Mouse (Mus musculus) midbrain, postnatal 0 days (tissue): ENCODE data around the gene 6430548M08Rik. TPM values are rescaled to one million over a fixed set of nuclear protein-coding genes. Genes with fewer than 3 reads are reported as not detected.
A peak's percentile ranks its signal among the peaks of the same experiment; 100 is the strongest.

Source experiments
- ATAC-seq: fragments of 200-750 bp; cut with Nextera tagmentation; 2 replicates; pipeline ENCODE4 v1.8.0; 2017; ENCODE audit warnings: moderate number of reproducible peaks, mild to moderate bottlenecking, moderate TSS enrichment, moderate library complexity; ENCODE audit not compliant: low FRiP score
- DNase-seq: peaks from one replicate; pipeline ENCODE4 v3.0.0-alpha.2; 2015; ENCODE audit warnings: low spot score
- H3K27ac ChIP-seq: fragments of 300-500 bp; sonication (generic); 2 replicates; pipeline ENCODE4 v1.5.1; 2014; ENCODE audit warnings: low read depth, mild to moderate bottlenecking, low read length, mixed read lengths
- H3K27me3 ChIP-seq: fragments of 300-500 bp; sonication (generic); 2 replicates; pipeline ENCODE4 v1.6.1; 2014; ENCODE audit warnings: low read length, control low read depth, mixed read lengths; ENCODE audit not compliant: insufficient read depth
- H3K36me3 ChIP-seq: fragments of 300-500 bp; sonication (generic); 2 replicates; pipeline ENCODE4 v1.6.1; 2014; ENCODE audit warnings: low read length, control low read depth, mixed read lengths; ENCODE audit not compliant: insufficient read depth
- H3K4me1 ChIP-seq: fragments of 300-500 bp; sonication (generic); 2 replicates; pipeline ENCODE4 v1.6.1; 2014; ENCODE audit warnings: mild to moderate bottlenecking, control low read depth, antibody characterized with exemption, low read length, mixed read lengths; ENCODE audit not compliant: insufficient read depth
- H3K4me2 ChIP-seq: fragments of 300-500 bp; sonication (generic); 2 replicates; pipeline ENCODE4 v1.6.1; 2014; ENCODE audit warnings: low read depth, mild to moderate bottlenecking, low read length, mixed read lengths; ENCODE audit not compliant: poor library complexity, severe bottlenecking
- H3K4me3 ChIP-seq: fragments of 300-500 bp; sonication (generic); 2 replicates; pipeline ENCODE4 v1.5.1; 2014; ENCODE audit warnings: low read depth, mild to moderate bottlenecking, low read length, moderate library complexity
- H3K9ac ChIP-seq: fragments of 300-500 bp; sonication (generic); replicated peaks from 2 replicates; pipeline ENCODE4 v1.6.1; 2014; ENCODE audit warnings: mild to moderate bottlenecking, low read length, moderate library complexity, mixed read lengths; ENCODE audit not compliant: poor library complexity, severe bottlenecking
- H3K9me3 ChIP-seq: fragments of 300-500 bp; sonication (generic); 2 replicates; pipeline ENCODE4 v1.6.1; 2016; ENCODE audit warnings: low read length, control low read depth
- CTCF ChIP-seq: IDR thresholded peaks from 2 replicates; pipeline ENCODE4 v1.5.1; 2016; ENCODE audit warnings: antibody characterized with exemption, mild to moderate bottlenecking
- WGBS: fragments of 180-500 bp; shearing (Covaris S2); extraction: QIAGEN DNeasy Blood & Tissue Kit; methylation state at CpG from one replicate; pipeline ENCODE4 v1.1.7; 2014; 5-methylcytosine and 5-hydroxymethylcytosine counted together
- polyA plus RNA-seq: library from polyadenylated mRNA; unstranded; fragments of >200 nt; fragmentation: Nextera tagmentation; extraction: Ambion mirVana; gene quantifications from 2 replicates; pipeline ENCODE4 v1.2.1, GENCODE M21; 2015
- total RNA-seq: library from RNA; depleted of rRNA; stranded (reverse); fragments of >200 nt; gene quantifications from 2 replicates; pipeline ENCODE4 v1.2.3, GENCODE M21; 2014

Gene 6430548M08Rik
- total and polyA plus RNA-seq, 2 experiments from 2014 or later = 40.5 to 69.7 TPM

DNA sequence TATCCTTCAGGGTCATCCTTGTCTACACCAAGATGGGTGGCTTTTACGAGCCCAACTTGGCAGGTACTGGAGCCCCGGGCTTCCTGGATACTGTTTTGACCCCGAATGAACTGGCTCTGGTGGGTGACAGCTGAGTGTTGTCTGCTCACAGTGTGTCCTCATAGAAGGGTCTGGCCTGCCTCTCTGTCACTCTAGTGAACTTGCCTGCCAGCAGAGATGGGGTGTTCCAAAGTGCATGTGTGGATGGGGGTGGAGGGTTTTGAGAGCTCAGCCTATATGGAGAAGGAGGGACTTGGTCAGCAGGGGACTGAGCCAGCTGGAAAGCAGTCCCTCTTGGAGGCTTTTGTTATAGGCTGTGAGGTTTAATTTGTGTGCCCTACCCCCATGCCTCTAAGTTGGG lies 88.6 kb downstream of the 6430548M08Rik start:
- 52% methylated on average over 3 of the region's 3 CpGs for WGBS
- TF ChIP-seq CTCF = no peak
- Histone ChIP-seq H3K4me3 (no peak overlapping the region), H3K27me3 (no peaks in the 10 kb centered on the region), H3K4me1 (no peaks in the 10 kb centered on the region), H3K9ac (no peak overlapping the region), H3K27ac (no peak overlapping the region), H3K4me2 (no peak overlapping the region), H3K9me3 (no peaks in the 10 kb centered on the region), H3K36me3 (no peaks in the 10 kb centered on the region)
- no peak for ATAC-seq
- DNase-seq = no peak

DNA sequence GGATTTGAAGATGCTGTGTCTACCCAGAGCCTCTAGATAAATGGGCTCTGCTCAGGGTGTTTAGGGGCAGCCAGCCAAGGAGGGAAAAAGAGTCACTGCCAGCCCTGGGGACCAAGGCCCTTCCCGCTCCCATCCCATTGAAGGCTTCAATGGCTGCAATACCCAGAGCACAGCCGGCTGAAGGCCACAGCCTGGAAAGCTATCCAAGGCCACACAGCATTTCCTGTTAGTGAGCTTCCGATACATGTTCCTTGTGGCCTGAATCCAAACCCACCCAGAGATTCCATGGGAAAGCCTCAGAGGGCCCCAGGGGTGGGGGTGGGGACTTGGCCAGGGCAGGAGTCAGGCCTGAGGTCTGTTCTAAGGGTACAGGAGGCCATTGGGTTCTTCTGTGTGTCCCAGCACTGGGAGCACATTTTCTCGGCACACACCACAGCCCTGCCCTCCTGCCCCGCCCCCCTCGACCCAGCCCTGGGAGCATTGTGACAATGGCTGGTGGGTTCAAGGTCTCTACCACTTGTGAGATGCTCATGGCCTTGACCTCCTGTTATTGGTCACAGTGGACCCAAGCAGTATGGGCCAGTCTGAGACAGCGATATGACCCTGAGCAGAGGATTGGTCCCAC lies 90.9 kb downstream of the 6430548M08Rik start:
- no peaks in the 10 kb centered on the region for H3K27me3 ChIP-seq
- DNase-seq = peak; percentile 32
- WGBS = 63% methylated on average over 7 of the region's 7 CpGs
- no peaks in the 10 kb centered on the region for H3K4me1 ChIP-seq
- H3K4me3 ChIP-seq = no peak overlapping the region
- no peak overlapping the region for H3K27ac ChIP-seq
- H3K4me2 ChIP-seq = no peak overlapping the region
- no peaks in the 10 kb centered on the region for H3K9me3 ChIP-seq
- no peaks in the 10 kb centered on the region for H3K36me3 ChIP-seq
- ATAC-seq = no peak
- TF ChIP-seq CTCF = no peak
- H3K9ac ChIP-seq = no peak overlapping the region

DNA sequence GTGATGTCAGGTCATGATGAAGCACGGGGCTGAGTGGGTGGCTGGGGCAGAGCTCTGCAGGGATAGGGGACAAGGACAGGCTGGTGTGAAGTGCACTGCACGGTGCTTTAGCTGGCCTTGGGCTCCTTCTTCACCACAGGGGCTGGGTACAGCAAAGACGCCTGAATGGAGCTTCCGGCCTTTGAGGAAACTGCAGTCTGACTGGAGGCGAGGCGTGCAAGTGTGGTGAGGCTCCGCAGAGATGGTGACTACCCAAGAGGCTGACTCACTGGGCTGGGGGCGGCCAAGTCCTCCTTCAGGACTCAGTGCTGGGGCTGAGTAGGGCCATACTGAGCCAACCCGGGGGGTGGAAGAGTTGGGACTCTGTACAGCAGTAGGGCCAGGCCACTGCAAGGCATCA lies 92.0 kb downstream of the 6430548M08Rik start:
- Histone ChIP-seq H3K4me3 (no peak overlapping the region), H3K4me2 (no peak overlapping the region), H3K9ac (no peak overlapping the region), H3K36me3 (no peaks in the 10 kb centered on the region), H3K9me3 (no peaks in the 10 kb centered on the region), H3K27ac (no peak overlapping the region), H3K27me3 (no peaks in the 10 kb centered on the region), H3K4me1 (no peaks in the 10 kb centered on the region)
- DNase-seq (no peak), ATAC-seq (no peak)
- WGBS = 79% methylated on average over 9 of the region's 9 CpGs
- TF ChIP-seq CTCF = no peak

DNA sequence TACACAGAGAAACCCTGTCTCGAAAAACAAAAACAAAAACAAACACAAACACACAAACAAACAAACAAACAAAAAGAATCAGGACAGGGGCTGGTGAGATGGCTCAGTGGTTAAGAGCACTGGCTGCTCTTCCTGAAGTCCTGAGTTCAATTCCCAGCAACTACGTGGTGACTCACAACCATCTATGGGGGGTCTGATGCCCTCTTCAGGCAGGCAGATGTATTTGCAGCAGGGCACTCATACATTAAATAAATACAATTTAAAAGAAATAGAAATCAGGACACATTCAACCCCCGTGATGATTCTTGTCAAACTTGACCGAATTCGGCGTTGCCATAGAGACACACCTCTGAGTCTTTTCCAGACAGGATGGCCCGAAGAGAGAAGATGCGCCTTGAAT lies 93.4 kb downstream of the 6430548M08Rik start:
- H3K36me3 ChIP-seq = no peaks in the 10 kb centered on the region
- H3K9me3 ChIP-seq = no peaks in the 10 kb centered on the region
- H3K4me3 ChIP-seq = no peak overlapping the region
- H3K27ac ChIP-seq = no peak overlapping the region
- H3K9ac ChIP-seq = no peak overlapping the region
- WGBS = 84% methylated on average over 8 of the region's 8 CpGs
- H3K4me2 ChIP-seq = no peak overlapping the region
- TF ChIP-seq CTCF = peak; percentile 22; the same call in 1 of the 2 replicates
- no peaks in the 10 kb centered on the region for H3K4me1 ChIP-seq
- no peak for DNase-seq
- no peak for ATAC-seq
- no peaks in the 10 kb centered on the region for H3K27me3 ChIP-seq

DNA sequence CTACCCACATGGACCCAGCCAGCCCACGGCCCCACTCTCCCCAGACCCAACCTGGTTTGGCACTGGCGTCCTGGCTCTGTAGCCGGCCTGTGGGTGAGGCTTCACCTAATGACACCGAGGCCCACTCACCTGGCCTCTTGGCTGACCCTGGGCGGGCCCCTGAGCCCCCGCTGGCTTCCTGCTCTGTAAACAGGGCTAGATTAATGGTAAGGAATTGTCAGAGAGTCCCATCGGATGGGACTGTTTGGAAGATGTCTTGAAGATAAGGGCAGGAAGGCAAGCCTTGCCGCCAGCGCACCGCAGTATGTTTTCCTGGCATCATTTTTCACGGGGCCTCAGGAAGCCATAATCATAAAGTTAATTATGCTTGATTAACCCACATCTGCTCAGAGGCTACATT lies 94.2 kb downstream of the 6430548M08Rik start:
- H3K9ac ChIP-seq = no peak overlapping the region
- H3K27me3 ChIP-seq = no peaks in the 10 kb centered on the region
- DNase-seq = no peak
- H3K4me2 ChIP-seq = no peak overlapping the region
- H3K9me3 ChIP-seq = no peaks in the 10 kb centered on the region
- H3K4me1 ChIP-seq = no peaks in the 10 kb centered on the region
- WGBS = 85% methylated on average over 11 of the region's 11 CpGs
- TF ChIP-seq CTCF = no peak
- no peak overlapping the region for H3K27ac ChIP-seq
- H3K36me3 ChIP-seq = no peaks in the 10 kb centered on the region
- ATAC-seq = no peak
- H3K4me3 ChIP-seq = no peak overlapping the region

DNA sequence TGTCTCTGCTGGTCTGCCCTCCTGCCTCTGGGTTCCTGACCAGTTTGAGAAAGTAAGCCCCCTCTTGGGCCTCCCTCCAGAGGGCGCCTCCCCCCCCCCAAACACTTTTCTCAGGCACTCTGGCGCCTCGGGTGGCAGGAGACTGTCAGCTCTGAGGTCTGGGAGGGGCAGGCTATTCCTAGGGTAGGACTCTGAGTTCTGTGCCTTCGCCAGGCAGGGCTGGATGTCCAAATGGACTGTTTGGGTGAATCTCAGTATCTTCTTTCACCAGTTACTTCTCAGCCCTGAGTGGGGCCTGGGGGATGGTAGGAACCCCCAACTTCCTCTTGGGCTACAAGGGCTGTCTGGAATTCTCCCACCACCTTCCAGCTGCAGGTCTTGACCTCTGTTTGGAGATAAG lies 97.4 kb downstream of the 6430548M08Rik start:
- H3K36me3 ChIP-seq = no peaks in the 10 kb centered on the region
- no peak overlapping the region for H3K9ac ChIP-seq
- 14% methylated on average over 4 of the region's 4 CpGs for WGBS
- DNase-seq (no peak), ATAC-seq (no peak)
- no peaks in the 10 kb centered on the region for H3K9me3 ChIP-seq
- no peak overlapping the region for H3K27ac ChIP-seq
- no peaks in the 10 kb centered on the region for H3K27me3 ChIP-seq
- peak; percentile 62 for TF ChIP-seq CTCF
- no peak overlapping the region for H3K4me2 ChIP-seq
- H3K4me1 ChIP-seq = no peaks in the 10 kb centered on the region; the same call in 1 of the 2 replicates
- no peak overlapping the region for H3K4me3 ChIP-seq
